Mouse (Mus musculus): ENCODE results near the gene Tshz2. TPM values are rescaled to one million over a fixed set of nuclear protein-coding genes. Genes with fewer than 3 reads are reported as not detected.

Gene Tshz2
- polyA plus RNA-seq, 1 experiment, result 16.1 TPM

DNA sequence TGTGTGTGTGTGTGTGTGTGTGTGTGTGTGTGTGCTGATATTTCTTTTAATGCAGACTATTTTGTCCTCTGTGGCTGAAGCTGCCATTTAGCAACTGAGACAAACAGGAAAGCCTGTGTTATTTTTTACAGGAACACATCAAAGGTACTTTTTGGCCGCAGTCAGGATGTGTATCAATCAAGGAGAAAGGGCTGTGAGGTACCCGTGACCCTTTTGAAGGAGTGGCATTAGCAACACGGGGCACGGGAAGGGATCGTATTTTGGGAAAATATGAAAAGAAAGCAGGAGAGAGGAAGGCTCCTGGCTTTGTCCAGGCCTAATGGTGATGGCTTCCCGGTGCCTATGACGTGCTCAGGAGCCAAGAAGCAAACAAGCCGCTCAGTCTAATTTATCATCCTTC, 31.0 kb downstream of the Tshz2 start:
- no peak for TF ChIP-seq POLR2A (IDR thresholded peaks at IDR 0.05; ENCODE audit: borderline replicate concordance, insufficient read depth, low read length)
- no peak for TF ChIP-seq CTCF (IDR thresholded peaks at IDR 0.05; ENCODE audit: borderline replicate concordance, insufficient read depth, low read depth, low read length)
- Histone ChIP-seq H3K27ac (ENCODE audit: insufficient read depth, low read length) (no peak overlapping the region), H3K4me1 (ENCODE audit: control insufficient read depth, insufficient read depth, low read length) (no peaks in the 10 kb centered on the region), H3K4me3 (replicated peaks; ENCODE audit: insufficient read depth, low read depth, low read length) (no peak overlapping the region), H3K27me3 (ENCODE audit: control insufficient read depth, insufficient read depth, low read length) (no peaks in the 10 kb centered on the region)
- WGBS, result 65% methylated on average over 8 of the region's 8 CpGs
- DNase-seq, result no peak

DNA sequence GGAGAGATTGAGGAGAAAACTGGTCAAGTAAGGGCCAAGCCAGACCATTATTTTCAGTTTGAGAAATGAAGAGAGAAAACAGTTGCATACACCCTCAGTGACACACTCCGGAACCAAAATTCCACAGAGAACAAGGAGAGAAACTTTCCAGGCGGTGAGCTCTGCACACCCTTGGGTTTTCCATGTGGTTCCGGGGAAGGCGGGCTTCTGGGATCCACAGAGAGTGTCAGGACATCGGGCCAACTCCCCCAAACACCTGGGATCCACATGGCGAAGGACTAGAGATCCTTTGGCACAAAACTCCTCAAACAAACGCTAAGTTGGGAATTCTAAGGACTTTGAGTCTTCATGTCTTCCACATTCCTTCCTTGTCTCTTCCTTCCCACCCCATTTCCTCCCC, 38.5 kb downstream of the Tshz2 start:
- no peak overlapping the region for H3K27ac ChIP-seq (ENCODE audit: insufficient read depth, low read length)
- H3K4me3 ChIP-seq (replicated peaks; ENCODE audit: insufficient read depth, low read depth, low read length), result no peak overlapping the region
- 92% methylated on average over 7 of the region's 7 CpGs for WGBS
- DNase-seq, result no peak
- H3K4me1 ChIP-seq (ENCODE audit: control insufficient read depth, insufficient read depth, low read length), result no peaks in the 10 kb centered on the region; the same call in 1 of the 2 replicates
- H3K27me3 ChIP-seq (ENCODE audit: control insufficient read depth, insufficient read depth, low read length), result no peaks in the 10 kb centered on the region
- no peak for TF ChIP-seq POLR2A (IDR thresholded peaks at IDR 0.05; ENCODE audit: borderline replicate concordance, insufficient read depth, low read length)
- no peak for TF ChIP-seq CTCF (IDR thresholded peaks at IDR 0.05; ENCODE audit: borderline replicate concordance, insufficient read depth, low read depth, low read length)

DNA sequence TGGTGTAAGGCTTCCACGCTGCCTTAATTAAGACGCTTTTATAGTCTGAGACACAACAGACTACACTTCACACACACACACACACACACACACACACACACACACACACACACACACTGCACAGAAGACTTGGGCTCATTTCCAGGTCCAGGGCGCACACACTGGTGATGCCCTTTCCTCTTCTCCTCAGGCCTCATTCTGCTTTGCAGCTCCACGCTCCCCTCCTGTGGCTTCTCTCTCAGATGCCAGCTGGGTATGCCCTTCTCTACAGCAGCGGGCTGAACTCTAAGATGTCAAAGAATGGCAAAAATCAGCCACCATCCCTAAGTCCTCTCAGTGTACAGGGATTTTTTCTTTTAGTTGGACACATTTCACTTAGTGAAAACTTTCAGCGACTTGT, 41.0 kb downstream of the Tshz2 start:
- TF ChIP-seq POLR2A (IDR thresholded peaks at IDR 0.05; ENCODE audit: borderline replicate concordance, insufficient read depth, low read length) (no peak), CTCF (IDR thresholded peaks at IDR 0.05; ENCODE audit: borderline replicate concordance, insufficient read depth, low read depth, low read length) (no peak)
- Histone ChIP-seq H3K4me1 (ENCODE audit: control insufficient read depth, insufficient read depth, low read length) (no peaks in the 10 kb centered on the region; the same call in 1 of the 2 replicates), H3K4me3 (replicated peaks; ENCODE audit: insufficient read depth, low read depth, low read length) (no peak overlapping the region), H3K27me3 (ENCODE audit: control insufficient read depth, insufficient read depth, low read length) (no peaks in the 10 kb centered on the region), H3K27ac (ENCODE audit: insufficient read depth, low read length) (no peak overlapping the region)
- WGBS, result 45% methylated on average over 6 of the region's 6 CpGs
- DNase-seq, result no peak

DNA sequence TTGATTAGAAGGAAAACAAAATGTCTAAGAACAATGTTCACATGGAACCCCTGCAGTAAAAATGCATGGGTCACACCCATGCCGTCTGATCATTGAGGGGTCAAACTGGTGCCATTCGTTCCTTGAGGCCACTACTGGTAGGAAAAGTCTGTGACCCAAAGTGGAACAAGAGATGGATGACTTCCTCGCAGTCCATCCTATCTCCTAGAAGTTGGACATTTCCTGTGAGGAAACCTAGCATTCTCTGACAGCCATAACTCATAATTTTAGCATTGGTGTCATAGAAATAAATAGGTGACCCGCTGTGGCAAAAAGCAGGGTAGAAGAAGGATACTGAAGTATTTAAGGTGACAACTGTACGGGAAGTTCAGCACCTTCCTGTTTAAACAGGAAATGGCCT, 41.4 kb downstream of the Tshz2 start:
- H3K4me1 ChIP-seq (ENCODE audit: control insufficient read depth, insufficient read depth, low read length), result no peaks in the 10 kb centered on the region; the same call in 1 of the 2 replicates
- DNase-seq, result no peak
- TF ChIP-seq POLR2A (IDR thresholded peaks at IDR 0.05; ENCODE audit: borderline replicate concordance, insufficient read depth, low read length) (no peak), CTCF (IDR thresholded peaks at IDR 0.05; ENCODE audit: borderline replicate concordance, insufficient read depth, low read depth, low read length) (no peak)
- WGBS, result 87% methylated on average over 5 of the region's 5 CpGs
- H3K4me3 ChIP-seq (replicated peaks; ENCODE audit: insufficient read depth, low read depth, low read length), result no peak overlapping the region
- no peaks in the 10 kb centered on the region for H3K27me3 ChIP-seq (ENCODE audit: control insufficient read depth, insufficient read depth, low read length)
- H3K27ac ChIP-seq (ENCODE audit: insufficient read depth, low read length), result no peak overlapping the region

DNA sequence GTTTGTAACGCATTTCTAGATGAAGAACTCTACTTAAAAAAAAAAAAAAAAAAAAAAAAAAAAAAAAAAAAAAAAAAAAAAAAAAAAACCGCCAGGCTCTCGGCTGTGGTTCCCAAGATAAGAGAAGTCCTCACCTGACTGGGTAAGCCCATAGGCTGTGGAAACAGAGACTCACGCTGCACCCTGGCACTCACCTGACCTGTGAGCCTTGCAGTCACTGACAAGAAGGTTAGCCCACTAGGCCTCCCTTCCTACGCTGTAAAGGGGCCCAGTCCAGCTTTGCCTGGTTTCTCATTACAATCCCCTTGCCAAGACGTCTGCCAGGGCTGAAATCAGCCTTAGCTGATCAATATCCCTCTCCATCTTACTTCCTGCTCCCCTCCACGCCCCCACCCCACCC, 46.5 kb downstream of the Tshz2 start:
- H3K27me3 ChIP-seq (ENCODE audit: control insufficient read depth, insufficient read depth, low read length), result no peaks in the 10 kb centered on the region
- no peak for DNase-seq
- H3K27ac ChIP-seq (ENCODE audit: insufficient read depth, low read length), result no peak overlapping the region
- no peak overlapping the region for H3K4me3 ChIP-seq (replicated peaks; ENCODE audit: insufficient read depth, low read depth, low read length)
- WGBS, result 83% methylated on average over 7 of the region's 7 CpGs
- no peaks in the 10 kb centered on the region; the same call in 1 of the 2 replicates for H3K4me1 ChIP-seq (ENCODE audit: control insufficient read depth, insufficient read depth, low read length)
- TF ChIP-seq POLR2A (IDR thresholded peaks at IDR 0.05; ENCODE audit: borderline replicate concordance, insufficient read depth, low read length) (no peak), CTCF (IDR thresholded peaks at IDR 0.05; ENCODE audit: borderline replicate concordance, insufficient read depth, low read depth, low read length) (no peak)

DNA sequence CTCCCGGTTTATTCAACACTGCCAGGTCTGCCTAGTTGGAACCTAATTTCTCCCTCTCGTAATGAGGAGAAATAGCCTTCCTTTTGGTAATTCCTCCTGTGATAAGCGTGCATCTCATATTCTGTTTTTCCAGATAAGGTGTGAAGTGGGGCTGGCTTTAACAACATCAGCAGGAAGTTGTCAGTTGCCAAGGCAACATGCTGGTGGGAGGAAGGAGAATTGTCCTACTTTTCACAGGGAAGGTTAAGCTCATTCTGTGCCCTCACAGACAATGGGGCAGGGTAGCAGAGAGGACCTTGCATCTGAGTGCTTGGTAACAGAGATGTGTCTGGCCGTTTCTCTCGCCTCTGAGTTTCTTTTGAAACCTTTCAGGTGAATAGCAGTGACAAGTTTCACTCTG, 47.1 kb downstream of the Tshz2 start:
- H3K4me3 ChIP-seq (replicated peaks; ENCODE audit: insufficient read depth, low read depth, low read length), result no peak overlapping the region
- 60% methylated on average over 5 of the region's 5 CpGs for WGBS
- H3K27ac ChIP-seq (ENCODE audit: insufficient read depth, low read length), result no peak overlapping the region
- H3K4me1 ChIP-seq (ENCODE audit: control insufficient read depth, insufficient read depth, low read length), result no peaks in the 10 kb centered on the region; the same call in 1 of the 2 replicates
- no peak for DNase-seq
- no peaks in the 10 kb centered on the region for H3K27me3 ChIP-seq (ENCODE audit: control insufficient read depth, insufficient read depth, low read length)
- TF ChIP-seq CTCF (IDR thresholded peaks at IDR 0.05; ENCODE audit: borderline replicate concordance, insufficient read depth, low read depth, low read length) (no peak), POLR2A (IDR thresholded peaks at IDR 0.05; ENCODE audit: borderline replicate concordance, insufficient read depth, low read length) (no peak)

DNA sequence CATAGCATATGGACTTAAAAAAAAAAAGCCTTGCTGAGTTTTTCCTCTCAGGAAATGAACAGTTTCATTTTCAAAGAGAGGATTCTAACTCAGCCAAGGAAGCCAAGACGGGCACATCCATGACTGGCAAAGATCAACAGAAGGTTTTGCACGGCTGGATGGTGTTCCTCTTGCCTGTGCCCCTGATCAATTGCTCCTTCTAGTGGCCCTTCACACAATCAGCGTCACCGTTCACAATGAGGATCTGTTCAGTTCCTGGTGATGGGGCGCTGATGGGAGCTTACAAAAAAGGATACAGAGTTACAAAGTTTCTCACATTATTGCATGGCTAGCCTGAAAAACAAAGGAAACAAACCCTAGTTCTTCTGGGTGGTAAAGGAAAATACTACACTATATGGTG, 52.4 kb downstream of the Tshz2 start:
- no peak overlapping the region for H3K27ac ChIP-seq (ENCODE audit: insufficient read depth, low read length)
- TF ChIP-seq CTCF (IDR thresholded peaks at IDR 0.05; ENCODE audit: borderline replicate concordance, insufficient read depth, low read depth, low read length) (peak; percentile 15; the same call in 1 of the 2 replicates), POLR2A (IDR thresholded peaks at IDR 0.05; ENCODE audit: borderline replicate concordance, insufficient read depth, low read length) (no peak)
- no peak overlapping the region for H3K4me3 ChIP-seq (replicated peaks; ENCODE audit: insufficient read depth, low read depth, low read length)
- no peak for DNase-seq
- no peaks in the 10 kb centered on the region; the same call in 1 of the 2 replicates for H3K27me3 ChIP-seq (ENCODE audit: control insufficient read depth, insufficient read depth, low read length)
- 45% methylated on average over 5 of the region's 5 CpGs for WGBS
- no peaks in the 10 kb centered on the region for H3K4me1 ChIP-seq (ENCODE audit: control insufficient read depth, insufficient read depth, low read length)

DNA sequence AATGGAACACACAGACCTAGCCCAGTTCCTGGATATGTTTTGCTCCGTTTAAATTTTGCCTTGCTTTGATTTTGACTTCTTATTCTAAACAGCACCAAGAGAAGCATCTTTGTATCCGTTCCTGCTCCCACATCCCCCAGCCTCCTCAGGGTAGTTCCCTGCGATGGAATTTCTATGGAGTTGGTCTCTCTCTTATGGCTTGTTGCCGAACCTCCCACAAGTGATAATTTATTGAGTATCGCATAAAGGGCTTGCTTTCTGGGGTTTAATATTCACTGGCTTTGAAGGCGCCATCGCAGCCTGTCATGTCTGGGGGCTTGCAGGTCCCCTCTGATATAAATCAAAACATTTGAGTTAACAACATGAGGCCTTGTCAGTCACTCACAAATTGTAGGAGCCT, 52.9 kb downstream of the Tshz2 start:
- H3K27me3 ChIP-seq (ENCODE audit: control insufficient read depth, insufficient read depth, low read length), result no peaks in the 10 kb centered on the region; the same call in 1 of the 2 replicates
- no peak overlapping the region for H3K27ac ChIP-seq (ENCODE audit: insufficient read depth, low read length)
- no peak for DNase-seq
- WGBS, result 83% methylated on average over 7 of the region's 7 CpGs
- H3K4me3 ChIP-seq (replicated peaks; ENCODE audit: insufficient read depth, low read depth, low read length), result no peak overlapping the region
- TF ChIP-seq POLR2A (IDR thresholded peaks at IDR 0.05; ENCODE audit: borderline replicate concordance, insufficient read depth, low read length) (no peak), CTCF (IDR thresholded peaks at IDR 0.05; ENCODE audit: borderline replicate concordance, insufficient read depth, low read depth, low read length) (no peak)
- H3K4me1 ChIP-seq (ENCODE audit: control insufficient read depth, insufficient read depth, low read length), result no peaks in the 10 kb centered on the region
